ENCODE assay signal across 10 mouse cellular contexts in genomic region chr16:62807249-62807979, GRCm38 (mm10). TPM values are rescaled to one million over a fixed set of nuclear protein-coding genes. Genes with fewer than 3 reads are reported as not detected.
DNase-seq lines count a peak whose midpoint lies in the region; ATAC-seq and TF ChIP-seq lines count a peak whose summit lies in the region.
"Had no signal": no experiment of that assay in that cellular context is flagged by ENCODE, and none has a peak within 500 bp of the region (broad histone marks: within the 10 kb centered on the region; RNA-seq: fewer than 3 reads in every experiment).

No protein-coding gene starts in this region.

- DNase-seq in kidney, postnatal 10 days = peak; percentile 29
- no peak for DNase-seq in kidney, adult 9 months
- peak; percentile 17 for DNase-seq in embryonic facial prominence, embryonic 10.5 days (ENCODE audit: low spot score)
- peak; percentile 48 for DNase-seq in stomach, postnatal 0 days (ENCODE audit: low spot score)
- DNase-seq in urinary bladder, postnatal 10 days (ENCODE audit: low spot score) = no peak
- no peak for DNase-seq in ovary, postnatal 36 days (ENCODE audit: low spot score)
- DNase-seq: layer of hippocampus, postnatal 36 days had no signal

- no peak for TF ChIP-seq EP300 in stomach, postnatal 0 days (optimal IDR thresholded peaks at IDR 0.05)

- no peak overlapping the region for H3K4me3 ChIP-seq in embryonic facial prominence, embryonic 10.5 days
- H3K4me3 ChIP-seq in intestine, postnatal 0 days (ENCODE audit: low read depth, low read length) = no peak overlapping the region
- no peak overlapping the region for H3K4me3 ChIP-seq in stomach, postnatal 0 days (ENCODE audit: low read depth, low read length)
- H3K4me3 ChIP-seq: embryonic facial prominence, embryonic 13.5 days had no signal

- H3K4me1 ChIP-seq in embryonic facial prominence, embryonic 10.5 days = peaks cover 9% of the 10 kb centered on the region
- H3K4me1 ChIP-seq in intestine, postnatal 0 days (replicated peaks; ENCODE audit: control insufficient read depth, insufficient read depth, low read length) = no peaks in the 10 kb centered on the region
- no peaks in the 10 kb centered on the region for H3K4me1 ChIP-seq in stomach, postnatal 0 days (replicated peaks; ENCODE audit: control insufficient read depth, insufficient read depth)
- H3K4me1 ChIP-seq: embryonic facial prominence, embryonic 13.5 days had no signal

- peak overlapping the region; percentile 17 for H3K4me2 ChIP-seq in intestine, postnatal 0 days (replicated peaks; ENCODE audit: low read depth)
- no peak overlapping the region; the same call in 1 of the 2 replicates for H3K4me2 ChIP-seq in stomach, postnatal 0 days (replicated peaks; ENCODE audit: low read depth)
- H3K4me2 ChIP-seq: embryonic facial prominence, embryonic 13.5 days had no signal

- no peaks in the 10 kb centered on the region for H3K27me3 ChIP-seq in embryonic facial prominence, embryonic 10.5 days (replicated peaks; ENCODE audit: low read depth, poor library complexity, severe bottlenecking)
- H3K27me3 ChIP-seq in intestine, postnatal 0 days (replicated peaks; ENCODE audit: control insufficient read depth, insufficient read depth, low read length) = no peaks in the 10 kb centered on the region
- no peaks in the 10 kb centered on the region for H3K27me3 ChIP-seq in stomach, postnatal 0 days (ENCODE audit: control insufficient read depth, insufficient read depth, low read length)
- H3K27me3 ChIP-seq: embryonic facial prominence, embryonic 13.5 days had no signal

- no peak overlapping the region for H3K9ac ChIP-seq in intestine, postnatal 0 days (ENCODE audit: low read depth, low read length)
- H3K9ac ChIP-seq in stomach, postnatal 0 days (ENCODE audit: low read length) = no peak overlapping the region
- H3K9ac ChIP-seq: embryonic facial prominence, embryonic 13.5 days had no signal

- H3K9me3 ChIP-seq in embryonic facial prominence, embryonic 10.5 days = no peaks in the 10 kb centered on the region
- H3K9me3 ChIP-seq in intestine, postnatal 0 days (ENCODE audit: control insufficient read depth) = no peaks in the 10 kb centered on the region
- no peaks in the 10 kb centered on the region for H3K9me3 ChIP-seq in stomach, postnatal 0 days (ENCODE audit: control insufficient read depth, low read length)
- H3K9me3 ChIP-seq: embryonic facial prominence, embryonic 13.5 days had no signal

- peak; percentile 89 for ATAC-seq in intestine, postnatal 0 days
- peak; percentile 93 for ATAC-seq in stomach, postnatal 0 days (ENCODE audit: low FRiP score, low TSS enrichment)

- no peak for TF ChIP-seq CTCF in intestine, postnatal 0 days (IDR thresholded peaks at IDR 0.05; ENCODE audit: low read depth)
- TF ChIP-seq CTCF in stomach, postnatal 0 days (IDR thresholded peaks at IDR 0.05; ENCODE audit: low read depth) = no peak

- no peak overlapping the region for H3K27ac ChIP-seq in embryonic facial prominence, embryonic 10.5 days (replicated peaks)
- no peak overlapping the region for H3K27ac ChIP-seq in intestine, postnatal 0 days (ENCODE audit: low read depth, low read length)
- H3K27ac ChIP-seq in stomach, postnatal 0 days (replicated peaks) = peak overlapping the region; percentile 53
- H3K27ac ChIP-seq: embryonic facial prominence, embryonic 13.5 days had no signal

- WGBS in embryonic facial prominence, embryonic 10.5 days = 65% methylated on average over 8 of the region's 8 CpGs
- WGBS in intestine, postnatal 0 days = 54% methylated on average over 8 of the region's 8 CpGs
- WGBS in stomach, postnatal 0 days = 43% methylated on average over 8 of the region's 8 CpGs

- peaks cover 21% of the 10 kb centered on the region for H3K36me3 ChIP-seq in embryonic facial prominence, embryonic 10.5 days (replicated peaks)
- 0 out of 2 replicates have a peak, but pooled peaks cover 4% of the 10 kb centered on the region for H3K36me3 ChIP-seq in intestine, postnatal 0 days (ENCODE audit: control insufficient read depth, insufficient read depth)
- H3K36me3 ChIP-seq in stomach, postnatal 0 days (ENCODE audit: control insufficient read depth, insufficient read depth, low read length) = no peaks in the 10 kb centered on the region

RNA-seq across cellular contexts. Expression of gene Stx19, which starts 7.1 kb away (rescaled TPM):
- polyA plus RNA-seq in embryonic facial prominence, embryonic 10.5 days (2016; fragmentation: Nextera tagmentation; extraction: Ambion mirVana) = 0.36 TPM in 2 replicates
- polyA plus RNA-seq in intestine, postnatal 0 days (2015; fragmentation: Nextera tagmentation; extraction: Ambion mirVana) = 0.18 and 0.35 TPM in 2 replicates
- polyA plus RNA-seq in stomach, postnatal 0 days (2015; fragmentation: Nextera tagmentation; extraction: Ambion mirVana) = 12.9 and 14.1 TPM in 2 replicates
- polyA plus RNA-seq: spleen, adult 2 months had no signal

RNA-seq across cellular contexts. Expression of gene Nsun3, which starts 20.8 kb away (rescaled TPM):
- 6.1 and 7.4 TPM in 2 replicates for polyA plus RNA-seq in embryonic facial prominence, embryonic 10.5 days (2016; fragmentation: Nextera tagmentation; extraction: Ambion mirVana)
- polyA plus RNA-seq in intestine, postnatal 0 days (2015; fragmentation: Nextera tagmentation; extraction: Ambion mirVana) = 6.0 and 6.3 TPM in 2 replicates
- polyA plus RNA-seq in stomach, postnatal 0 days (2015; fragmentation: Nextera tagmentation; extraction: Ambion mirVana) = 4.8 and 5.7 TPM in 2 replicates

RNA-seq across cellular contexts. Expression of gene Arl13b, which starts 39.4 kb away (rescaled TPM):
- polyA plus RNA-seq in embryonic facial prominence, embryonic 10.5 days (2016; fragmentation: Nextera tagmentation; extraction: Ambion mirVana) = 18.3 and 19.6 TPM in 2 replicates
- polyA plus RNA-seq in intestine, postnatal 0 days (2015; fragmentation: Nextera tagmentation; extraction: Ambion mirVana) = 9.8 and 10.0 TPM in 2 replicates
- polyA plus RNA-seq in stomach, postnatal 0 days (2015; fragmentation: Nextera tagmentation; extraction: Ambion mirVana) = 10.1 and 12.1 TPM in 2 replicates

RNA-seq across cellular contexts. Expression of gene Pros1, which starts 46.7 kb away (rescaled TPM):
- polyA plus RNA-seq in embryonic facial prominence, embryonic 10.5 days (2016; fragmentation: Nextera tagmentation; extraction: Ambion mirVana) = 16.9 and 18.0 TPM in 2 replicates
- polyA plus RNA-seq in intestine, postnatal 0 days (2015; fragmentation: Nextera tagmentation; extraction: Ambion mirVana) = 30.2 and 31.6 TPM in 2 replicates
- 24.9 and 26.6 TPM in 2 replicates for polyA plus RNA-seq in stomach, postnatal 0 days (2015; fragmentation: Nextera tagmentation; extraction: Ambion mirVana)

Comparison
In these comparisons a context has a peak if more than half of its experiments do, and no peak if none do; other contexts are left out.
1. DNase-seq: peak in kidney, postnatal 10 days (single experiment), embryonic facial prominence, embryonic 10.5 days (single experiment) and stomach, postnatal 0 days (single experiment); none in kidney, adult 9 months (single experiment), urinary bladder, postnatal 10 days (single experiment) and ovary, postnatal 36 days (single experiment).
2. RNA of gene Stx19, which starts 7.1 kb away (polyA plus RNA-seq): 12.9 to 14.1 TPM in stomach, postnatal 0 days; 0.36 TPM in embryonic facial prominence, embryonic 10.5 days and 0.18 to 0.35 TPM in intestine, postnatal 0 days; every median in the first group is over 10 times any median in the second.